Mouse (Mus musculus) kidney, adult 18-20 months (tissue): ENCODE measurements at regions not wholly inside any gene's neighbourhood (a gene's known extent, or its start where the extent isn't known, plus 50 kb on each side); places are given as distances from the start of the nearest gene placed in this dataset.
A peak's percentile ranks its signal among the peaks of the same experiment; 100 is the strongest.
"Not testable (repeated sequence)": the region's sequence is repeated elsewhere in the genome, so short reads cannot be mapped to it uniquely, and the experiment has no call there.

Source experiments
- DNase-seq: peaks from one replicate; pipeline ENCODE4 v3.0.0; 2021

DNA sequence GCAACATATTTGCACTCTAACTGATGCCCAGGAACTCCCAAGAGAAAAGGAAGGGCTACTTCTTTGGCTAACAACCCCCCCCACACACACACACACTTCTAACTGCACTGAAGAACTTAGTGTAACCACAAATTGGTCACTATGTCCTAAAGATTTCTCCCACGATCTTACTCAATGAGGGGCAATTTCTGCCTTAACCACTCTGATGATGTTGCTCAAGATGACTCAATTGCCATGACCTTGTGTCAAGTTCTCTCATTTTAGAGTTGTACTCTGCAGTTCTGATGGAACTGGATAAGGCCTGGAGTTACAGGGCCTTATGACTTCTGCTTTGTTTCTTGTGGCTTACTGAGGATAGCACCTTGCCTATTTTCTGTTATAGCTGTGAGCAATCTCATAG, 81.7 kb downstream of the Sem1 start:
- DNase-seq, result no peak

DNA sequence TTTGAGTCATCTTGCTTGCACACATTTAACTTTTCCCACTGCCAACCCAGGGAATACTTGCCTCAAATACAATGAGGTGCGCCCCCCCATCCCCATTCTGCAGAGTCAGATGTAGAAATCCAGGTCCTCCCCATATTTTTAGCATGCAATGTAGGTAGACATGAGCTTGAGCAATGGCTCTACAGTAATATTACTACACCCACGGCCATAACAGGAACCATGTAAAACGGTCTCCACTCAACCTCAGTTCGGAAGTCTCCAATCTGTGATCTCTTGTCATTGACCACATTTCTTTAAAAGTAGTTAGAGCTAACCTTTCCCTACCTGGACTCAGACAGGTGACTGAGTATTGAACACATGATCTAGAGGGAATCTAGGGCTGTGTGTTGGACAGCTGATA, 82.1 kb downstream of the Sem1 start:
- no peak for DNase-seq

DNA sequence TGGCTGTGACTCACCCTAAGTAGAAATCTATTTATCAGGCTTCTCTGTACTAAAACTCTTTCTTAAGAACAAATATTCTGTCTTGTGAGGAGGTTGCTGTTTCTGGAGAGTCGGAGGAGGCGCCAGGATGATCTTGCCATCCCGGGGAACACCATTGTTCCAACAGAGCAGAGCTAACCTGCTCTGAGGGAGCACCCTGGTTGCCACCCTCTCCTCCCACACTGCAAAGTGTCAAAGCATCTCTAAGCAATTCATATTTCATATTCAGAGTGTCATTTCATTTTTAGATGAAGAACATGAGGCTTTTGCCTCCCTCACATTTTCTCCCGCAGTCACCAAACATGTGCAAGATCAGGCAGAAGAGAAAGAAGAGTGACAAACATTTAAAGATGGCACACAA, 90.3 kb downstream of the Sem1 start:
- no peak for DNase-seq

DNA sequence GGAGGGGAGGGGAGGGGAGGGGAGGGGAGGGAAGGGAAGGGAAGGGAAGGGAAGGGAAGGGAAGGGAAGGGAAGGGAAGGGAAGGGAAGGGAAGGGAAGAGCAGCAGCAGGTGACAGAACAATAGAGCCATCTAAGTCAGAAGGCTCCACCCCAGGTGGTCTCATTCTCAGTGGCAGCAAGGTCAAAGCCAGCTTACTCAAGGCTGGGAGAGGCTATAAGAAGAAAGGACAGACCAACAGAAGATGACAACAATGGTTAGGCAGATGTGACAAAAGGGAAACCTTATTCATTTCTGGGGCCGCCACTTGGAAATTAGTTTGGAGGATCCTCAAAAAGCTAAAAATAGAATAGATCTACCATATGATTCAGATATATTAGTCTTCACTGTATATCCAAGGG, 96.9 kb downstream of the Sem1 start:
- not testable (repeated sequence) for DNase-seq

DNA sequence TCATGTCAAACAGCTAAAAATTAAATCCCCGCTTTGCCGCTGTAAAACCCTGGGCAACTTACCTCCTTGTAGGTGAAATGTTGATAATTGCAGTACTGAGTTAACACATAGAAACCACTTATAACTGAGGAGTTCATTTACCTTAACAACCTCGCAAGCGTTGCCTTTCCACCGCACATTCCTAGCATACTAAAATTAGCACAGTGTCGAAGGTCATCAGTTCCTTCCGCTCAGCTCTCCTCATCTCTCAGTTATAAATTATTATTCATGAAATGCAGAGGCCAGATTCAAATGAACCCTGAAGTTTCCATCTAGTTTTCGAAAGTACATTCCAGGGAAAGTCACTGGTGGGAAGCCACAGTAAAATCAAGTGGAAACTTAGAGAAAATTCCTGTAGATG, 108.1 kb downstream of the Sem1 start:
- peak; percentile 27 for DNase-seq

DNA sequence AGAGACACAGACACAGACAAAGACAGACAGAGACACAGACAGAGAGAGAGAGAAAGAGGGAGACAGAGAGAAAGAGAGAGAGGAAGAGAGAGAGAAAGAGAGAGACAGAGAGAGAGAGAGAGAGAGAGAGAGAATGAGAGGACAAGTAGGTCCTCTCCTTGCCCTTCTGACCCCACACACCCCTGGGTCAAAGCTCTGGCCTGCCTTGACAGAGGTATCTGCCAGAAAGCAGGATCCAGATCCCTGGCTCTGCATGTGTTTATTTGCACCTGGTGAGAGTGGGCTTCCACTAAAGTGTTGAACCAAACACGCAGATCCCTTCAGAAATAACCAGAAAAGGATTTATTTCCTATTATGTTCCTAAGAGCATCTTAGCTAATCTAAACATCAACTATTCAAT, 110.9 kb downstream of the Sem1 start:
- no peak for DNase-seq

DNA sequence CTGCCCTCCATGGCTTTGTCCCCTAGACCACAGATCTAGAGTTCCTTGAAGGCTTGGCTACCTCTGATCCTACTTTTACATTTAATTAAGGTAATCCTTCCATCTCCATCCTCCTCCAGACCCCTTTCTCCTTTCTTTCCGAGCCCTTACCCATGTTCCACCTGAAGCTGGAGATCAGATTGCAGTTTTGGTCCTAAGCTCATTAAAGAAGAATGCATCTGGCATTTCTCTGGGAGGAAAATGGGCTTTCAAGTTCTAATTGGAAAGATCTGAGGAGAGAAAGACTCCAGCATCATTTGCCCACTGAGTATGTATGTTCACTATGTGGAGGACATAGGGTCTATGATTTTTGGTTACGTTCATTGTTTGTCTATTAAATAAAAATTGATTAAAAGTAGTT, 112.2 kb downstream of the Sem1 start:
- no peak for DNase-seq

DNA sequence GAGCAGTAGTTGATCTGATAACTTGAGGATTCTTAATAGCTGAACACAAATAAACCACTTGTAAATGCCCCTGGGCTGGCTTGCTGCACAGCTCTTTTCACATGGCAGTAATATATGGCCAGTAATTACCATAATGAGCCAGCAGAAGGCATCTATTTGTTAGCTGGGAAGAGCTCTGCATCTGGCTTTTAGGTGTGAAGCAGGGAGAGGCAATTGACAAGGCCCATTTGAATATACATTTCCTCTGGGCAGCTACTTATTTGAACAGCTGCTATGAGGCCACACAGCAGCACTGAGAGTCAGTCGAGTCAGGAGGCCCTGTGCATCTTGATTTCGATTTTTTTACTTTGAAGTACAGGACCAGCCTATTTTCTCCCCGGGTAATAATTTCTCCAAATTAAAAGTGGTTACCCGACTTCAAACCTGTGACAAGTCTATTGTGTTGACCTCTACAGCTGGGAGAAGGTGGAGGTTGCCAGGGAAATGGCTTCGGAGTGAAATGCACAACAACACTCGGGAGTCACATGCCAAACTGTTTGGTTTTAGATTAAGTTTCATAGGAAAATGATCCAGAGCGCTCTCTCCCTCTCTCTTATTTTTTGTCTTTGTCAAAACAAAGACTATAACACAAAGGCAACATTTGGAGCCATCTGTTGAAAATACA, 114.5 kb downstream of the Sem1 start:
- no peak for DNase-seq

DNA sequence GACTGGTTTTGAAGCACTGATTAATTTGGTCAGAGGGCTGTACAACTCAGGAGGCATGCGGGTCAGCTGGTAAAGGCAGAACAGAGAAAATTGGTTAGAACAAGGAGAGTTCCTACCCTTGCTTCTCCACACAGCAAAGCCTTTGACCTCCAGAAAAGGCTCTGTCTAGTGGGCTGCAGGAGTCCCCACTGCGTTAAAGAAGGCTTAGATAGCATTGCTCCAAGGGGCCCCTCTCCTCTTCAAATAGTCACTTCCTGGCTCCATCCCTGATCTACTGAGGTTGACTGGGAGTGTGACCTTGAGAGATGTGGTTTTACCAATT, 118.6 kb downstream of the Sem1 start:
- DNase-seq, result peak; percentile 13

DNA sequence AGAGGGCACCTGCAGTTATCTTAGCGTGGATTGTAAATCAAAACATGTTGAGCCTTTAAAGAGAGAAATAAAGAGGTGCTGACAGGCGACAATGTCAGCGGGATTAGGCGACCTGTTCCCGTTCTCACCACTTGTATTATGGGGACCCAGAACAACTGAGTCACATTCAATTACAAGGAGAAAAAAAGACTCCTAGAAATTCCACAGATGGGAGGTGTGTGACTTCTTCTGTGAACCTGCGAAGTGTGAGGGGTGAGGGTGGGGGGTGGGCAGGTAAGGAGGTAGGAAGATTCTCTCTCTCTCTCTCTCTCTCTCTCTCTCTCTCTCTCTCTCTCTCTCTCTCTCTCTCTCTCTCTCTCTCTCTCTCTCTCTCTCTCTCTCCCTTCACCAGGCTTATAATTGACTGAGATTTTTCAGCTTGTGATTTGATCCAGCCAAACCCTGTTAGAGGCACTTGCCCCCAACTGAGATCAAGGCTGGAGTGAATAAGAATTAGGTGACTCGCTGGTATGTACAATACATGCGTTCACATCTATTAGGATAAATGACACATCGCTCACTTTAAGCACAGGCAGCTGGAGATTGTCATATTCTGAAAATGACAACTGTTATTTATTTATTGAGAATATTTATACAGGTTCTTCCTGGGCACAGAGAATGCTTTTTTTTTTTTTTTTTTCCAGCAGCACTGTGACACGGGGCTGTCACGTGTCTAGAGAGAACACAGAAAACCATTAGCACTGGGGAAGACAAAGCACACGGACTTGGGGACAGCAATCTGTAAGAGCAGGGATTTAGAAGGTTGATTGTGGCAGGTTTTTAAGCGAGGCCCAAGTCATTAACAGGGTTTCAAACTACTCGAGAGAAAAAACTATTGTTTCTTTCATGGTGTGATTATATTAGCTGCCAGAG, 119.2 kb downstream of the Sem1 start:
- no peak for DNase-seq

DNA sequence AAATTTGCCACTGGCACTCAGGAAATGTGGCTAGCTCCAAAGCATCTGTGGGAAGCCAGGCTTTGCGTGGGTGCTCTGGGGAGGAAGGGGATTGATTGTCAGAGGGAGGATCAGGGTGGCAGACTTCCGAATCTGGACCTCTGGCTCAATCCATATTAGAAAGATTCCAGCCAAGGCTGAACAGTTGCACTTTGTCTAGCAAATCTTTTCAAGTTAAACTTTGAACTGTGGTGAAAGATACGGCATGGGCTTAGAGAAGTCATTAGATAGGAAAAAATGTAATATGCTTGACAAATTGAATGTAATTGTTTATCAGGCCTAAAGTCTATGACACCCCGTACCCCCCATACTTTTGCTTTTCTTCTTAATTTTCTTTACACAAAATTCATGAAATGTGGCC, 120.7 kb downstream of the Sem1 start:
- no peak for DNase-seq

DNA sequence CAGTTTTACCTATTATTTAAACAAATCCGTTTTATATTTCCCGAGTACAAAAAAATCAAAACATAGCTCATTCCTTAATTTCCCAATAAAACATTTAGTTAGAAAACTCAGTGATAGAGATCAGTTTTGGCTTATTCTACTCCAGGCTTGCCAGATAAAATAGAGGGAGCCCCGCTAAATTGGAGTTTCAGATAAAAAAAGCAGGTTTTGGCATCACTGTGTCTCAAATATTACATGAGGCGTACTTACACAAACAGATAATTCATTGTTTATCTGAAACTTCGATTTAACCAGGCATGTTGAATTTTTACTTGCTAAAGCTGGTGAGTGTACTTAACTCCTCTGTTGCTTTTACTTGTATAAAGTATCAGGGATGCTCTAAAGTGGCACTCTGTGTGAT, 121.5 kb downstream of the Sem1 start:
- DNase-seq, result no peak

DNA sequence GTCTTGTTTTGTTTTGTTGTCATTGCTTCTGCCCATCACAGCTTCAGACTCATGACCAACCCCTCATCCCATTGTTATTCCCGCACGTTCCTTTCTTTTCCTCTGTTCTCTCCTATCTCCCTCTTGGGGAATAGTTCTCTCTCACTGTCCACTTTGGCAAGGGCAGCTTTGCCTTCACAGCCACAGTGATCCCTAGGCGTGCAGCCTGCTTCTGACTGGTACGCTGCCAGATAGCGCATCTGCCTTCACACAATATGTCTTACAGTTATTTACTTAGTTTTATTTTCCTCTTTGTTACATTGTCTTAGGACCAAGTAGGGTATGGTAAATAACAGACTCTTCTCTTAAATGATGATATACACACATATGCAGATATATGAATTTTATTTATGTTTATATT, 122.9 kb downstream of the Sem1 start:
- no peak for DNase-seq

DNA sequence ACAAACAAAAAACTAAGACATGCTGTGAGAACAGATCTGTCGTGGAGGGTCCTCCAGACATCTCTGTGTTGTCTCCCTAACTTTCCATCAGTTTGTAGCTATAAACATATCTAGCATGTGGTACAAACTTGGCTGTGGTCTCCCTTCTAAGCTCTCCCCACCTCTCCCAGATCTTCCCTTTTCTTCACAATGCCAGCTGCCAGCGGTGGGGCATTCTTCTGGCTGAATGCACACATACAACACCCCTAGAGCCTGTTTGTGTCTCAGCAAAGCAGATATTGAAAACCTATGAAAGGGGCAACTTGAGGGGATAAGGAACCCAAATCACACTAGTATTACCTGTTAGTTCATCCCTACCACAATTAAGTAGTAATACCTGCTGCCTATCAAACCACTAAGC, 124.1 kb downstream of the Sem1 start:
- DNase-seq, result no peak

DNA sequence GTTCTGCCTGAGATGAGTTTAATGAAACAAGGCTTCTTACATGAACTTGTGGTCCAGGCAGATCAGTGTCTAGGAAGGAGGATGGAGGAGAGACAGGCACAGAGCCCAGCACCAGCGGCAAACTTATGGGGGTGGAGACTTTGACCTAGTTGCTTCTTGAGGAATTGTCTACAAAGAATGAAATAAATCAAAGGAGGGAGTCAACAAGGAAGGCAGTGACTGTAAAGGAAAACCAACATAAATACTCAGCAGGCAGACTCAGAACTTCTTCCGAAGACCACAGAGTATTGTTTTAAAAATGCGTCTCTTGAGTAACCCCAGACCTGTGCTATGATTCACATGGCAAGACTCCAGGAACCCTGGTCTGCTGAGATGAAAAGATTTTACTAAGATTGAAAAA, 143.6 kb downstream of the Sem1 start:
- DNase-seq, result no peak

DNA sequence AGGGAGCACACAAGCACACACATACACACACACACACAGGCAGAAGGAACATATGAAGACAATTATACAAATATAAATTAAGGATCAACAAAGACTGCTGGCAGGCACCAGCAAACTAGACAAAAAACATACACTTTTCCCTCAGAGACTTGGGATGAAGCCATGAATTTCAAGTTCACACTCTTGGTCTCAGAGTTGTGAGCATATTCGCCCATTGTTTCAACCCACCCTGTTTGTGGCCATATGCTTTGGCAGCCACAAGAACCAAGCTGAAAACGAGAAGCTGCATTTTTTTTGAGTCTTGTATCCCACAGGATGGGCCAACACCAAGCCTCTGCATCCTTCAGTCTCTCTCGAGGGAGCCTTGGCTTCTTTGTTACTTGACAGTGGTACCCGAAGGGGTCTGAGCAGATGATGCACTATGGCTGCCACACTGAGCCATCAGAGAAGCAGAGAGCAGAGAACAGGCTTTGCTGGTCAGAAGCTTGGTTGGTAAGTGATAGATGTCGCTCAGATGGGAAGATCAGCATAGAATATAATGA, 144.1 kb downstream of the Sem1 start:
- DNase-seq, result no peak

DNA sequence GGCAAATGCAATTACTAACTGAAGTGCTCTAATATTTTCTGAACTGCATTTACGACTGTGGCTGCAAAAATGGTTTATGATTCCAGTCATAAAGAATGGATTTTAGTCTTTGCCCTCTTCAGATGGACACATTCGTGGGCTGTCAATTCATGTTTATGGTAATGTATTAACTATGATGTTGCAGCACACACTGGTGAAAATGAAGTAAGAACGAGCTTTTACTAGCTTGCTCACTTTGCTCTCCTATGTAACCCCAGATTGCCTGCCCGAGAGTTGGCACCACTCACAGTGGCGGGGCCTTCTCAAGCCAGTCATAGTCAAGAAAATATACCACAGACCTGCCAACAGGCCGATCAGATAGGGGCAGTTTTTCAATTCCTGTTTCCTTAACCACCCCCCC, 145.3 kb downstream of the Sem1 start:
- no peak for DNase-seq

DNA sequence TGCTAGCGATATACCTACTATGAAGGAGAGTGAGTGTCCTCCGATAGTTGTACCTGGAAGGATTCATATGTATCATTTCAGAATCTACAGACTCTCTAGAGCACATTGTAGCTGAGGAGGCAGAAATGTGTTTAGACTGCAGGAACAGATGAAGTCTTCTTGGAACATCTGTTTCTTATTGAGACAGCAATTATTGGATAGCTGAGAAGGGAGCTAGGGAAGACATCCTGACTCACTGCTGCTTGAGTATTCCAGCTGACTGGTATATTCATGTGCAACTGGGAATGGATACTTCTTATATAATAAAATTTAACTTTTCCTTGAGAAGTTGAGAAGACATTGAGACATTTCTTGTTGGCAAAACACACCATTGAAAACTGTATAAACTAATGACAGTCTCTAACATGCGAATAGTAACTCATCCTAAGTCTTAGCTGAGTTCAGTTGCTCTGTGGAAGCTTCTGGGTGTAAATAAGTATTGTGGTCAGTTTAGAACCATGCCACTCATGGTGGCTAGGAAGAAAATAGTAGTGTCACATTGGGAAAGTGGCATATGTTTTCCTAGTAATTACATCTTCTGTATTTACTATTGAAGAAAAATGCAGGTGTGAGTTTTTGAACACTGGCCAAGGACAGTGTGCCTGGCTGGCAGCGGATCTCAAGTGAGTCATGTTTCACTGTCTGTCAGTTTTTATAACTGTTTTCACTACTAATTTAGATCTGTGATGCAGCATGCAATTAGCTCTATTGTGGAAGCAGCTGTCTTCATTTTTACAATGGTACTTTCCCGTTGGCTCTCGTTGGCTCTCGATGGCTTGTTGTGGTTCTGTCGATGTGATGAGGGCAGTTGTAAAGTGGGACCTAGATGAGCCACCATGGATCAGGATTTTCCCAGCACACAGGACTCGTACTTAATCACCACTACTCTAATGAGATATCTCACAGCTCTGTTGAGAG, 163.5 kb downstream of the Sem1 start:
- no peak for DNase-seq

DNA sequence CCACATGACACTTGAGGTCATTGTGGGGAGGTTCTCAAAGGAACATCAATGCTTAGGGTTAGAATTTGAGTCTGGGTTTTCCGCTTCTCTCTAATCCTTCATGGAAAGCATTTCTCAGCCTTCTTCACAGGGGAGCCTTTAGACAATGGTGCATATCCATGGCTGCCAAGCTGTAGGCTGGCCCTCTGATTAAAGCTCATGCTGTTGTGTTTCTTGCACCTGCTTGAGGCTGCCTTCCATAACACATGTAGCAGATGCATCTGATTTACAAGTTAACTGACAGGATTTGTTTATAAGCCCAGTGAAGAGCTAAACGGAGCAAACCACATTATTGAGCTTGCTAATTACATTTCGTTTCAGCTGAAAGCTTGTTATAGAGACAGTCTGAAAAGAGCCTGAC, 180.5 kb downstream of the Sem1 start:
- DNase-seq, result no peak

DNA sequence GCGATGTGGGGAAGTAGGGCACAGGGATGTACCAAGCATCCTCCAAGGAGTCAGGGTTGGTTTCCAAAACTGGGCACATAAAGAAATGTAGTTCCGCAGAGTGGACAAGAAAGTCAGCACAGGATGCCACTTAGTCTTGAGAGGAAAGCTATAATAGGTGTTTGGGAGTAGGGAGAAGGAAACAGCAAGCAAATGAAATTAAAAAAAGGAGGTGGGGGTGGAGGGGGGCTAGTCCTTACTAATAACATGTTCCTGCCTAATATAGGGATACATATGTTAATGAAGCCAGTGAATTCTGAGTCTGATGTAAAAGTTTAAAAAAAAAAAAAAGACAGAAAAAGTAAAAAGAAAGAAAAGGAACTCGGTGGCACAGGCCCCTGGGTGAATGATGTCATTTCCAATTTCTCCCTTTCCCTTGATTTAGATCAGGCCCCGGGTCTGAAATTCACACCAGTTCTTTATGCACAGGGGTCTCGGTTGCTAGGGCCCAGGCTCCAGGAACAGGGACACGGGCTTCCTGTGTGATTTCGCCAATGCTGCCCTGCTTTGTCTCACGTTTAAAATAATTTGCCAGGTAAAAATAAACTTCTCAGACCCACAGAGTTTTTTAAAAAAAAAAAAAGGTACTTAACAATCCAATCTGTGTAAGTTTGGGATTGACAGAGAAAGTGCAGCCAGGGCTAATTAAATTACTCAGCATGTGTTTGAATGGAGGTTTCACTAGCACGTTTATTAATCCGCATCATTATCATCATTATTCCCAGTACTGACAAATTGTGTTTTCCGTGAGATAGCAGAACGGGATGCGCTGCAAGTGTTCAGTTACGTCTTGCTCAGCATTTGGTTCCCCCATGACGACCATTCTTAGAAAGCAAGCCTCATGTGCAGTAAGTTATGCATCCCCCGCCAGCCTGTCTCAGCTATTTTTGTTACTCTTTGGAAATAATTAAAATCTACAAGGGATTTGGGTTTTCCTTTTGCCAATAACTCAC, 172.8 kb upstream of the Slc25a13 start:
- no peak for DNase-seq

DNA sequence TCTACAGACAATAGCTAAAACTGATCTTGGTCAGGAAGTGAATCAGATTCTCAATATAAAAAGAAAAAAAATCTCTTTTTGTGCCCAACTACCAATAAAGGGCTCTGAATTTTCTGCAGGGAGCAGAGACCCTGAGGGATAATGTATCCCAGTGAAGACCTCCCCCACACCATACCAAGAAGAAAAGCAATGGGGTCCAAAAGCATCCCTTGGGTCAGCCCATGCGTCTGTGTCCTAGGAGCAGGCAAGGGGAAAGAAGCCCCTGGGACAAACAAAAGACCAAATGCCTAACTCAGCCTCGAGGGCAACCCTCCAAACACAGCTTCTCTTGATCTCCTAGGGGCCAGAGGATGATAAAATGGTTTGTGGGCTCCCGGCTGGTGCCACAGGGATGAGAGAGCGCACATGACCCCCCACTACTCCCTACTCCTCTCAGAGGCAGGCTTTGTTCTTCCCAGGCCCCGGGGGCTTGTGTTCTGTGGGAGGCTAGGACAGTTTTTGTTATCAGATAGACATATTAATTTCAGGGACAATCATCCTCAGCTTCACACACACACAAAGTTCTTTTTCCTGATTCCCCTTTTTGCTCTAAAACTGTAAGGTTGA, 172.0 kb upstream of the Slc25a13 start:
- no peak for DNase-seq

DNA sequence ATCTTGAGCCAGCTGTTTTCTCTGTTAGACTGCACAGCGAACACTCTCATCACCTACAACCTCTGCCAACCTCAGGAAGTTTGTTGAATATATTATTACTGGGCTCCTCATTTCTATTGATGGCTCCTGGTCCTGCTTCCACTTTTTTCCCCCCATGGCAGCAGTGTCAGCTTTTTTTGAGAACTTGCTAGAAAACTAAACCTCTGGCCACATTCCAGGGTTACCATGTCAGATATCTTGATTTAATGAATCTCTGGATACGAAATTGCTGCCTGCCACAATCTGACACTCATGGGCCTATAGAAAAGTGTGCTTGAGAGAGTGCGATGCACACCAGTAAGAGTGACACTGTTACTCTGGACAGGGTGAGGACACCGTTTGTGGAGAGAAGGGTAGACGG, 170.6 kb upstream of the Slc25a13 start:
- DNase-seq, result no peak
